Mouse (Mus musculus): Measurements from ENCODE around the gene Ighmbp2.

GRCm38 (mm10) chr19:3267340-3267739 lies 15.5 kb downstream of the Ighmbp2 start:
- no peak for TF ChIP-seq ZNF384 (IDR thresholded peaks at IDR 0.05; ENCODE audit: low read depth, low read length)
- TF ChIP-seq MAFK (IDR thresholded peaks at IDR 0.05; ENCODE audit: insufficient read depth, low read depth, low read length), result no peak

Data from ES-E14 (cell line).